Mouse (Mus musculus) 3134 (cell line): ENCODE measurements around the gene Stk11.

ENCODE experiments used
- DNase-seq: peaks from one replicate; pipeline ENCODE4 v3.0.0-alpha.2; 2011; ENCODE audit warnings: low spot score; ENCODE audit not compliant: insufficient read length; ENCODE audit errors: extremely low read depth

Stk11 gene

GRCm38 (mm10) chr10:80115290-80115943 is at the start of gene Stk11:
Gene Stk11 (plus strand): TSS chr10:80115803.
- peak; percentile 99 for DNase-seq

- no peak for DNase-seq
Measured at GRCm38 (mm10) chr10:80069251-80069650, 46.4 kb upstream of the Stk11 start.

- DNase-seq: no peak
Measured at GRCm38 (mm10) chr10:80069948-80070450, 45.6 kb upstream of the Stk11 start.

- DNase-seq: peak; percentile 90
Measured at GRCm38 (mm10) chr10:80070837-80071515, 44.6 kb upstream of the Stk11 start.

GRCm38 (mm10) chr10:80071516-80071900 is 44.1 kb upstream of the Stk11 start:
- no peak for DNase-seq

GRCm38 (mm10) chr10:80072623-80073489 is 42.7 kb upstream of the Stk11 start:
- DNase-seq: peak; percentile 78

- peak; percentile 87 for DNase-seq
Measured at GRCm38 (mm10) chr10:80074813-80075601, 40.6 kb upstream of the Stk11 start.

- no peak for DNase-seq
Measured at GRCm38 (mm10) chr10:80075924-80076323, 39.7 kb upstream of the Stk11 start.

- DNase-seq: no peak
Measured at GRCm38 (mm10) chr10:80076386-80076785, 39.2 kb upstream of the Stk11 start.

GRCm38 (mm10) chr10:80077312-80077711 is 38.3 kb upstream of the Stk11 start:
- no peak for DNase-seq

- DNase-seq: no peak
Measured at GRCm38 (mm10) chr10:80078366-80078765, 37.2 kb upstream of the Stk11 start.

- no peak for DNase-seq
Measured at GRCm38 (mm10) chr10:80080396-80081070, 35.1 kb upstream of the Stk11 start.

- no peak for DNase-seq
Measured at GRCm38 (mm10) chr10:80081075-80081474, 34.5 kb upstream of the Stk11 start.

GRCm38 (mm10) chr10:80084817-80085487 is 30.7 kb upstream of the Stk11 start:
- no peak for DNase-seq

GRCm38 (mm10) chr10:80086847-80087246 is 28.8 kb upstream of the Stk11 start:
- DNase-seq: peak; percentile 65

GRCm38 (mm10) chr10:80087483-80087882 is 28.1 kb upstream of the Stk11 start:
- DNase-seq: no peak

- DNase-seq: no peak
Measured at GRCm38 (mm10) chr10:80089146-80089545, 26.5 kb upstream of the Stk11 start.

- DNase-seq: no peak
Measured at GRCm38 (mm10) chr10:80091527-80091926, 24.1 kb upstream of the Stk11 start.

GRCm38 (mm10) chr10:80092690-80093089 is 22.9 kb upstream of the Stk11 start:
- DNase-seq: no peak
